Mouse (Mus musculus) left cerebral cortex, adult 2 months (tissue): ENCODE measurements around the gene Guca2a. TPM values are rescaled to one million over a fixed set of nuclear protein-coding genes. Genes with fewer than 3 reads are reported as not detected.

Experiments used
- DNase-seq, 2 experiments: peaks; one replicate each; pipeline ENCODE4 v3.0.0; 2021 to 2022; ENCODE audit warnings: low spot score in 2 of 2, mixed read lengths in 1 of 2; ENCODE audit errors: extremely low spot score in 1 of 2
- H3K27ac ChIP-seq: fragments of 200-600 bp; 2 replicates; pipeline ENCODE4 v1.8.1; 2022
- H3K4me3 ChIP-seq: fragments of 200-600 bp; 2 replicates; pipeline ENCODE4 v1.8.1; 2022
- CTCF ChIP-seq: fragments of 200-600 bp; IDR thresholded peaks from 2 replicates; pipeline ENCODE4 v1.8.1; 2022; ENCODE audit warnings: antibody characterized with exemption, mild to moderate bottlenecking, moderate library complexity
- intact Hi-C: fragments of 180-260 bp; cut with DNase I; formaldehyde crosslinking; loops from one replicate; pipeline ENCODE4 v1.15.1; 2025
- long read RNA-seq, 2 experiments: library from polyadenylated mRNA; stranded (forward); transcript quantifications; one replicate each; pipeline ENCODE4 v2.0.0; 2021; ENCODE audit warnings: borderline mapping rate in 2 of 2
- total RNA-seq, 2 experiments: library from RNA; stranded (reverse); gene quantifications; 2 replicates each; pipeline ENCODE4 v1.2.3; 2021

Guca2a gene
- not detected for total RNA-seq
- long read RNA-seq, experiment 1 = 0 reads
- long read RNA-seq, experiment 2 = 0 reads

DNA sequence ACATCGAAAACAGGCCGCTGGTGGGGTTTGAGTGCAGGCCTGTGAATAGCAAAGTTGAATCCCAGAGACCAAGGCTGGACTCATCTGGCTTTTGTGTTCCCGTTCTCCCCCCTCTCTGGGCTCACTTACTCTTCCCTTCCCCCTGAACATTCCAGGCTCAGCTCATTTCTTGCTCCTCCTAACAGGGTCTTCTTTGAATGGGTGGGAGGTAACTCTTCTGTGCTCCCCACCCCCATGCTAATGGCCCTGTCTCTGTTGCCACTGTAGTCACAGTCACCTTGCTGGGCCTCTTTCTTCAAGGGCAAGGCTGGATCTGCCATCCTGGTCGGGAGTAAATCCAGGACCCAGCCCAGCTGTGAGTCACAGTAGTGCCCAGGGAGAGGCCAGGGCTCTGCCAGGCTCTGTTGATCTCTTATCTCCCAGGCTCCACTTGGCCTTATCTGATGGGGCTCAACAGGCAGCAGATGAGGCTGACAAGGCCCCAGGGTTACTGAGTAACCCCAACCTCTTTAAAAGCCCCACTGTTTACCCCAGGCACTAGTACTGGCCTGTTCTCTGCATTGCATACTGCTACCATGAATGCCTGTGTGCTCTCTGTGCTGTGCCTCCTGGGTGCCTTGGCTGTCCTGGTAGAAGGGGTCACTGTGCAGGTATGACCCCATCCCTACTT is at the start of gene Guca2a:
Gene Guca2a, plus strand, starts transcription at position 529 of the 670 bp plus-strand sequence.
- DNase-seq = no peak
- H3K4me3 ChIP-seq = no peak within 1 kb of the TSS
- H3K27ac ChIP-seq = no peak within 1 kb of the TSS
- TF ChIP-seq CTCF = no peak
- intact Hi-C loops = no loop called here

GRCm38 (mm10) chr4:119588037-119588436 is 49.5 kb upstream of the Guca2a start:
- DNase-seq = no peak
- H3K4me3 ChIP-seq = no peak overlapping the region
- intact Hi-C loops = no loop called here
- no peak overlapping the region for H3K27ac ChIP-seq
- TF ChIP-seq CTCF = no peak; the same call in 1 of the 2 replicates

GRCm38 (mm10) chr4:119589423-119589822 is 48.1 kb upstream of the Guca2a start:
- no peak for DNase-seq
- intact Hi-C loops = no loop called here
- Histone ChIP-seq H3K27ac (no peak overlapping the region), H3K4me3 (no peak overlapping the region)
- TF ChIP-seq CTCF = no peak

DNA sequence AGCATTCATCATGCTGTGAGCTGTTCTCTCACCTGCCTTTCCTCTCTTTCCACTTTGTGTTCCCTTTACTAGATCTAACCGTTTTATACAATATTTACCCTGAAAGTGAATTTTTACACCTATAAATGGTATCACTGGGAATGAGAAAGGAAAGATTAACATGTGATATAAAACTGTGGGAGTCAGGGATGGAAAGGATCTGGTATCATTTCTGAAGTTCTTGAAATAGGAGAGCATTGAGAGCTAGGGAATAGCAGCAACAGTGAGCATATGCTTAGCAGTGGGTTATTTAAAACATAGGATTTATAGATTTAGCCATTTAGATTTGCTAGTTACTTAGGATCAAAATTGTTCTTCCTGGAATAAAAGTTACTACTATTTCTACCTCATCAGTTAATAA is 47.5 kb upstream of the Guca2a start:
- no peak overlapping the region for H3K4me3 ChIP-seq
- TF ChIP-seq CTCF = no peak
- DNase-seq = no peak
- no peak overlapping the region for H3K27ac ChIP-seq
- intact Hi-C loops = no loop called here

GRCm38 (mm10) chr4:119592479-119592878 is 45.0 kb upstream of the Guca2a start:
- no peak for DNase-seq
- H3K4me3 ChIP-seq = no peak overlapping the region
- intact Hi-C loops = no loop called here
- TF ChIP-seq CTCF = no peak
- H3K27ac ChIP-seq = no peak overlapping the region

GRCm38 (mm10) chr4:119594331-119594730 is 43.2 kb upstream of the Guca2a start:
- no peak for TF ChIP-seq CTCF
- intact Hi-C loops = no loop called here
- no peak overlapping the region for H3K4me3 ChIP-seq
- H3K27ac ChIP-seq = no peak overlapping the region
- no peak for DNase-seq

DNA sequence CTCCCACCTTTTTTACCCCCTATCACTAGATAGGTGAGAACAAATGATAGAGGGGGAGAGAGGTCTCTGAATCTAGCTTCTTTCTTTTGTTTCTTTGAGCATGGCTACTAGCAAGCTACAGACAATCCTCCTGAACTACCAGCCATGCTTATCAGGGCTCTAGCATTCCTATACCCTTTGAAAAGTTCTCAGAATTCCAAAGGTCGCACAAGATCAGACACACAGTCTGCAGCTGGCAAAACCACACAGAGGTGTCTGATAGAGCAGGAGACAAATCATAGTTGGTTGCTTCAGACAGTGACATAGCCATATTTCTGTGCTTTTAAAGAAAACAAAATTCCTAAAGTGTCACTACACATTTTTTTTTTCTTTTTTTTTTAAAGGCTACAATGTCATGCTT is 37.9 kb upstream of the Guca2a start:
- DNase-seq = no peak
- no peak overlapping the region for H3K27ac ChIP-seq
- H3K4me3 ChIP-seq = no peak overlapping the region
- TF ChIP-seq CTCF = no peak
- intact Hi-C loops = no loop called here

DNA sequence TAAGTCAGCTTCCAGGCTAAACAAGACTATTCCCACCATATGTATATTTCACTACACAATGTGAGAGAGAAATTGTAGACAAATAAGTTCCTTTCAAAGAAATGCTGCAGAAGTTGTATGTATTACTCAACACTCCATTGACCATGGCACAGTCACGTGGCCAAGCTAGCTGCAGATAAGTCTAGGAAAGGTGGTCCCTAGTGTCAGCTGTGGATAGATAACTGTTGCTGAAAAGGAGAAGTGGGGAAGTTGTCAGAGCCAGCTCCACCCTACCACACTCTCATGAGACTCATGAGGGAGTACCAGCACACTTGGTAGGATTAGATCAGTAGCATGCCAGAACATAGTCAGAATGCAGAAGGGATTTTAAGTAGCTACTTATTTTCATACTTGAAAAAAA is 28.0 kb upstream of the Guca2a start:
- intact Hi-C loops = no loop called here
- TF ChIP-seq CTCF = no peak

DNA sequence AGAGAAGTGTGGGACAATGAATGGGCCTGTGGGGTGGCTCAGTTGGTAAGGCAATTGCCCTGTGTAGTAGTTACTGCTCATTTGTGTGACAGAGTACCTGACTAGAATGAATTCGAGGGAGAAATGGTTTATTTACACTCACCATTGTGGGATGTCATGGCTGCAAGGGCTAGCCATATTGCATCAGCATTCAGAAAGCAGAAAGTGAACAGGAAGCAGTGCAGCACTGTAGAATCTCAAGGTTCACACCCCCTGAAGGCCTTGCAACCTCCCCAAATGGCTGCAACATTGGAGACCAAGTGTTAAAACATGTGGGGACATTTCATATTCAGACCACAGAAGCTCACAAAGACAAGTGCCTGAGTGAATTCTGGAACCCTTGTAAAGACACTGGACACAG is 23.4 kb upstream of the Guca2a start:
- intact Hi-C loops = no loop called here
- TF ChIP-seq CTCF = no peak
- Histone ChIP-seq H3K4me3 (no peak overlapping the region), H3K27ac (no peak overlapping the region)
- DNase-seq = no peak

More for the DNA sequence above, 28.0 kb upstream of the Guca2a start:
- Histone ChIP-seq H3K4me3 (no peak overlapping the region), H3K27ac (no peak overlapping the region)
- no peak for DNase-seq

DNA sequence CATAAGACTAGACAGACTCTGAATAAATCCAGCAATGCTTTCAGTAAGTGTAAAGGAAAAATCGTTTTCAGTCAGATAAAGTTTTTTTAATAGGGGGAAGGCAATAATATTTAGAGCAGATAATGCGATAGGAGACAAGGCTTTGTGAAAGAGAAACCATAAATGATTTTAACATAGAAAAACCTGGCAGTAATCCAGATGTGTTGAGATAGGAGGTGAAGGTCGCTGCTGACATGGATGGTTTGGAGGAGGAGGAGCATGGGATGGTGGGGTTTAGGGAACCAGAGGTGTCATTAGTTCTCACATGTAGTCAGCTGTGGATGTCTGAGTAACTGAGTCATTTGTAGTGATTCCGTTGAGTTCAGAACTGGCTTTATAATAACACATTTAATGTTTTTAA is 22.8 kb upstream of the Guca2a start:
- TF ChIP-seq CTCF = no peak
- intact Hi-C loops = no loop called here
- no peak for DNase-seq
- Histone ChIP-seq H3K4me3 (no peak overlapping the region), H3K27ac (no peak overlapping the region)

GRCm38 (mm10) chr4:119626081-119626645 is 11.3 kb upstream of the Guca2a start:
- intact Hi-C loops = loop anchor here (10.0 kb wide), 1 partner anchor 381 kb away; no protein-coding TSS in a partner anchor
- no peak overlapping the region for H3K27ac ChIP-seq

DNA sequence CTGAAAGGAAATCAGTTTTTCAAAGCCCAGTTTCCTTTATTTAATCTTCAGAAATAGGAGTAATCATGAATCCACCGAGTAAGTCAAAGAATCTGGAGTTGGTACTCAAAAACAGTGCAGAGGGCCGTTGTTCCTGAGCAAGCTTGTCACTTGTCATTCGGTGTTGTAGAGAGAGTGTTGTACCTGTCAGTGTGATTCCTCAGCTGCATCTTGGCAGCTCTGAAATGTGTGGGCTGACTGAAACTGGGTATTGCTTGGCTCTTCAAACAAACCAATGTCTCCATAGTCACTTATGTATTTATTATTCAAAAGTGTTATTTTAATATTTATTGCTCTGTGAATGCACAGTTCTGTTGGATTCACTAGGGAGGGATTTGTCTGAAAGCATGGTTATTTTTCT is 10.6 kb upstream of the Guca2a start:
- no peak overlapping the region for H3K27ac ChIP-seq
- H3K4me3 ChIP-seq = no peak overlapping the region
- intact Hi-C loops = loop anchor here (10.0 kb wide), 1 partner anchor 382 kb away; no protein-coding TSS in a partner anchor
- TF ChIP-seq CTCF = no peak
- no peak for DNase-seq

More at GRCm38 (mm10) chr4:119626081-119626645, 11.3 kb upstream of the Guca2a start:
- no peak overlapping the region for H3K4me3 ChIP-seq
- TF ChIP-seq CTCF = no peak
- no peak for DNase-seq

DNA sequence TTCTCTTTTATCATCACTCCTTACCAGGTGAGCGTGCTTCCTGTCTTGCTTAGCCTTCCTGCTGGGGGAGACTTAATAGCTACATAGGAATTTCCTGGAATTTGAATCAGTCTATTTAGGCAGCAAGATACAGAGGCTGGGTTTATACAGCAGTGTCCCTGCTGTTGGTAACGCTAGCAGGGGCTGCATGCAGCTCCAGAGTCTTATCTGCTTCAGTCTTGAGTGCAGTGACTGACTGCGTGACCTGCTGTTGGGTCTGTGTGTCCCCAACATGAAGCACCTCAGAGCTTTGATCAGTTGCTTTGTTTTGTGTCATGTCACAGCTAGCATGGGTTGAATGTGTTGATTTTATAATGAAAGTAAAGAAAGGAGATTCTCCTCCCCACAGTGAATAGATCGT is 10.2 kb upstream of the Guca2a start:
- Histone ChIP-seq H3K27ac (no peak overlapping the region), H3K4me3 (no peak overlapping the region)
- TF ChIP-seq CTCF = no peak
- no peak for DNase-seq
- intact Hi-C loops = loop anchor here (10.0 kb wide), 1 partner anchor 383 kb away; no protein-coding TSS in a partner anchor
